Mouse (Mus musculus): ENCODE results near the gene Irf6. TPM values are rescaled to one million over a fixed set of nuclear protein-coding genes. Genes with fewer than 3 reads are reported as not detected.

Irf6 gene
- polyA plus RNA-seq (2015; fragmentation: Nextera tagmentation; extraction: Ambion mirVana): 14.9 and 15.4 TPM in 2 replicates

- H3K27ac ChIP-seq: peak within 1 kb of the TSS; percentile 63
- ATAC-seq (ENCODE audit: borderline replicate concordance, extremely low read depth, low FRiP score, low TSS enrichment): peak; percentile 96
- no peaks in the 10 kb centered on the region for H3K9me3 ChIP-seq
- peaks cover 14% of the 10 kb centered on the region; the same call in 1 of the 2 replicates for H3K4me1 ChIP-seq
- WGBS: under 1% methylated on average over 30 of the region's 30 CpGs
- H3K36me3 ChIP-seq: no peaks in the 10 kb centered on the region
- H3K9ac ChIP-seq: peak within 1 kb of the TSS; percentile 40
- peaks cover 26% of the 10 kb centered on the region for H3K27me3 ChIP-seq
- peak within 1 kb of the TSS; percentile 56 for H3K4me2 ChIP-seq
- peak within 1 kb of the TSS; percentile 46 for H3K4me3 ChIP-seq
These were observed at the start of gene Irf6 for GRCm38 (mm10) chr1:193152872-193153271. TSS of gene Irf6 (plus strand) at chr1:193153111.

GRCm38 (mm10) chr1:193112093-193112492 is 40.8 kb upstream of the Irf6 start:
- no peak overlapping the region for H3K9ac ChIP-seq
- H3K27ac ChIP-seq: no peak overlapping the region
- H3K9me3 ChIP-seq: no peaks in the 10 kb centered on the region
- WGBS: 93% methylated on average over 9 of the region's 9 CpGs
- no peak overlapping the region for H3K4me3 ChIP-seq
- no peaks in the 10 kb centered on the region for H3K27me3 ChIP-seq
- no peak overlapping the region for H3K4me2 ChIP-seq
- H3K36me3 ChIP-seq: peaks cover 93% of the 10 kb centered on the region
- ATAC-seq (ENCODE audit: borderline replicate concordance, extremely low read depth, low FRiP score, low TSS enrichment): no peak
- H3K4me1 ChIP-seq: no peaks in the 10 kb centered on the region

DNA sequence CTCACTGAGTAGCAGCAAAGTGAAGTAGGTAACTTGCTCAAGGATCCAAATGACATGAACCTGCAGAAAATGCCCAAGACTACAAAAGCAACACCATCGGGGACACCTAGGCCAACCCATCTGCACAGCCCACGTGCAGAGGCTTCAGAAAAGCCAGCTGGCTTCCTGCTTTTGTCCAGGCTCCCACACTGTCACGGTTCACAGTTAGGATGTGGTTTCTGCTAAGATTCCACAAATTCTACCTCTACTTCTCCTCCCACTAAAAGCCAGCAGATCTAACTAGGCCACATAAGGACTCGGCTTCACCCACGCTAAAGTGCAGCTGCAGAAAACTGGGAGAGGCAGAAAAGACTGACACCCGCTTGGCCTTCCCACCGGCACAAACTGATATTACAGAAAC is 30.1 kb upstream of the Irf6 start:
- H3K4me2 ChIP-seq: no peak overlapping the region
- ATAC-seq (ENCODE audit: borderline replicate concordance, extremely low read depth, low FRiP score, low TSS enrichment): no peak
- 89% methylated on average over 7 of the region's 7 CpGs for WGBS
- no peaks in the 10 kb centered on the region for H3K9me3 ChIP-seq
- no peaks in the 10 kb centered on the region for H3K27me3 ChIP-seq
- no peak overlapping the region for H3K4me3 ChIP-seq
- H3K27ac ChIP-seq: no peak overlapping the region
- H3K9ac ChIP-seq: no peak overlapping the region
- no peaks in the 10 kb centered on the region for H3K4me1 ChIP-seq
- peaks cover 79% of the 10 kb centered on the region for H3K36me3 ChIP-seq

GRCm38 (mm10) chr1:193123290-193123689 is 29.6 kb upstream of the Irf6 start:
- 90% methylated on average over 6 of the region's 6 CpGs for WGBS
- no peak overlapping the region for H3K4me2 ChIP-seq
- H3K4me1 ChIP-seq: no peaks in the 10 kb centered on the region
- no peak overlapping the region for H3K4me3 ChIP-seq
- no peak overlapping the region for H3K27ac ChIP-seq
- ATAC-seq (ENCODE audit: borderline replicate concordance, extremely low read depth, low FRiP score, low TSS enrichment): no peak
- peaks cover 78% of the 10 kb centered on the region for H3K36me3 ChIP-seq
- H3K9ac ChIP-seq: no peak overlapping the region
- no peaks in the 10 kb centered on the region for H3K9me3 ChIP-seq
- no peaks in the 10 kb centered on the region for H3K27me3 ChIP-seq

- Histone ChIP-seq H3K4me2 (no peak overlapping the region), H3K9me3 (no peaks in the 10 kb centered on the region), H3K36me3 (peaks cover 55% of the 10 kb centered on the region), H3K4me1 (peaks cover 7% of the 10 kb centered on the region), H3K4me3 (no peak overlapping the region), H3K27ac (no peak overlapping the region), H3K9ac (no peak overlapping the region), H3K27me3 (no peaks in the 10 kb centered on the region)
- 73% methylated on average over 4 of the region's 4 CpGs for WGBS
- no peak for ATAC-seq (ENCODE audit: borderline replicate concordance, extremely low read depth, low FRiP score, low TSS enrichment)
These were observed 27.1 kb upstream of the Irf6 start for GRCm38 (mm10) chr1:193125835-193126234.

DNA sequence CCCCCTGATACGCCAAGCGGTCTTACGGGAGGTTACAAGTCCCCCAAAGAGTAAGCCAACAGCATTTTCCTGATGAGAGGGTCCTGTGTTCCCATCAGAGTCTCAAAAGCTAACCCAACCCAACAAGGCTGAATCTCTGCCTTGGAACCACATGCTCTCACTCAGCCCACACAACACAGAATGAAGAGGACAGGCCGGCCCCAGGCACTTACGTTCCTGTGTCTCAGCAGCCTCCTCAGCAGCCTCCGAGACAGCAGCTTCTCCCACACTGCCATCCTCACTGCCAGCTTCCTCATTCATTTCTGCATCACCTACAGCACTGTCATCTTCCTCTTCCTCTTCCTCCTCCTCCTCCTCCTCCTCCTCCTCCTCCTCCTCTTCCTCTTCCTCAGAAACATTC is 24.9 kb upstream of the Irf6 start:
- H3K27me3 ChIP-seq: no peaks in the 10 kb centered on the region
- no peak overlapping the region for H3K9ac ChIP-seq
- H3K4me3 ChIP-seq: no peak overlapping the region
- H3K36me3 ChIP-seq: peaks cover 33% of the 10 kb centered on the region
- H3K4me2 ChIP-seq: no peak overlapping the region
- H3K4me1 ChIP-seq: peaks cover 7% of the 10 kb centered on the region
- H3K9me3 ChIP-seq: no peaks in the 10 kb centered on the region
- 91% methylated on average over 6 of the region's 6 CpGs for WGBS
- no peak overlapping the region for H3K27ac ChIP-seq
- ATAC-seq (ENCODE audit: borderline replicate concordance, extremely low read depth, low FRiP score, low TSS enrichment): no peak

GRCm38 (mm10) chr1:193129321-193129720 is 23.6 kb upstream of the Irf6 start:
- no peaks in the 10 kb centered on the region for H3K9me3 ChIP-seq
- H3K9ac ChIP-seq: peak overlapping the region; percentile 73
- peak overlapping the region; percentile 94 for H3K4me3 ChIP-seq
- 22% methylated on average over 5 of the region's 5 CpGs for WGBS
- H3K4me2 ChIP-seq: peak overlapping the region; percentile 57
- peaks cover 7% of the 10 kb centered on the region for H3K4me1 ChIP-seq
- H3K36me3 ChIP-seq: peaks cover 22% of the 10 kb centered on the region
- no peak for ATAC-seq (ENCODE audit: borderline replicate concordance, extremely low read depth, low FRiP score, low TSS enrichment)
- no peak overlapping the region for H3K27ac ChIP-seq
- no peaks in the 10 kb centered on the region for H3K27me3 ChIP-seq

GRCm38 (mm10) chr1:193129786-193130455 is 23.0 kb upstream of the Irf6 start, which contains the start of gene Diexf:
TSS of gene Diexf (minus strand) at chr1:193130272.
- H3K36me3 ChIP-seq: peaks cover 19% of the 10 kb centered on the region
- no peaks in the 10 kb centered on the region for H3K9me3 ChIP-seq
- no peak within 1 kb of the TSS for H3K27ac ChIP-seq
- peak within 1 kb of the TSS; percentile 73 for H3K9ac ChIP-seq
- H3K27me3 ChIP-seq: no peaks in the 10 kb centered on the region
- ATAC-seq (ENCODE audit: borderline replicate concordance, extremely low read depth, low FRiP score, low TSS enrichment): peak; percentile 93
- peak within 1 kb of the TSS; percentile 57 for H3K4me2 ChIP-seq
- under 1% methylated on average over 61 of the region's 61 CpGs for WGBS
- H3K4me3 ChIP-seq: peak within 1 kb of the TSS; percentile 94
- peaks cover 7% of the 10 kb centered on the region for H3K4me1 ChIP-seq

DNA sequence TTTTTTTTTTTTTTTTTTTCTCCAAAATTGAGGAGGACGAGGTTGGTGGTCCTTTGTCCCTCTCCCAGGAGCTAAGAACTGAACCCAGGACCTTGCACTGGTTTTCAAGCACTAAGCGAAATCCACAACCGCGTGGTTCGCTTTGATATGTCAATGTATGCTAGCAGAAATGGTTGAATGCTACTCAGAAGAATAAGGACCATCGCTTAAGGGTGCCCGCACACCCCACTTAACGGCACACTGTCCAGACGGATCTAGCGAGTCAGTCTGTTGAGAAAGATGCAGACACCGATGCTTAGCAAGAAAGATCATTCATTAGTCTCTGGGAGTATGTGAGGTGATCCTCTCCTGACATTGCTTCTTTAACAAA is 22.5 kb upstream of the Irf6 start:
- Histone ChIP-seq H3K9ac (no peak overlapping the region), H3K27ac (no peak overlapping the region), H3K4me3 (peak overlapping the region; percentile 94), H3K27me3 (no peaks in the 10 kb centered on the region; the same call in 1 of the 2 replicates), H3K4me1 (peaks cover 7% of the 10 kb centered on the region), H3K36me3 (peaks cover 19% of the 10 kb centered on the region), H3K4me2 (peak overlapping the region; percentile 51), H3K9me3 (no peaks in the 10 kb centered on the region)
- WGBS: 27% methylated on average over 11 of the region's 11 CpGs
- ATAC-seq (ENCODE audit: borderline replicate concordance, extremely low read depth, low FRiP score, low TSS enrichment): peak; percentile 43; the same call in 1 of the 2 replicates

- Histone ChIP-seq H3K9ac (no peak overlapping the region), H3K4me2 (peak overlapping the region; percentile 51; the same call in 1 of the 2 replicates), H3K4me1 (peaks cover 7% of the 10 kb centered on the region), H3K9me3 (no peaks in the 10 kb centered on the region), H3K4me3 (peak overlapping the region; percentile 94), H3K27me3 (no peaks in the 10 kb centered on the region; the same call in 1 of the 2 replicates), H3K36me3 (peaks cover 19% of the 10 kb centered on the region), H3K27ac (no peak overlapping the region)
- WGBS: 64% methylated on average over 8 of the region's 8 CpGs
- ATAC-seq (ENCODE audit: borderline replicate concordance, extremely low read depth, low FRiP score, low TSS enrichment): no peak
These were observed 22.1 kb upstream of the Irf6 start for GRCm38 (mm10) chr1:193130839-193131238.

GRCm38 (mm10) chr1:193131311-193131948 is 21.5 kb upstream of the Irf6 start:
- H3K4me1 ChIP-seq: peaks cover 7% of the 10 kb centered on the region
- no peak overlapping the region for H3K4me3 ChIP-seq
- H3K4me2 ChIP-seq: no peak overlapping the region
- ATAC-seq (ENCODE audit: borderline replicate concordance, extremely low read depth, low FRiP score, low TSS enrichment): no peak
- no peaks in the 10 kb centered on the region for H3K9me3 ChIP-seq
- H3K27ac ChIP-seq: no peak overlapping the region
- peaks cover 18% of the 10 kb centered on the region for H3K36me3 ChIP-seq
- H3K9ac ChIP-seq: no peak overlapping the region
- WGBS: 51% methylated on average over 6 of the region's 6 CpGs
- no peaks in the 10 kb centered on the region; the same call in 1 of the 2 replicates for H3K27me3 ChIP-seq

- no peaks in the 10 kb centered on the region for H3K9me3 ChIP-seq
- no peak overlapping the region for H3K9ac ChIP-seq
- H3K36me3 ChIP-seq: peaks cover 8% of the 10 kb centered on the region
- ATAC-seq (ENCODE audit: borderline replicate concordance, extremely low read depth, low FRiP score, low TSS enrichment): no peak
- no peak overlapping the region for H3K4me3 ChIP-seq
- H3K4me2 ChIP-seq: no peak overlapping the region
- peaks cover 7% of the 10 kb centered on the region for H3K4me1 ChIP-seq
- H3K27ac ChIP-seq: no peak overlapping the region
- no peaks in the 10 kb centered on the region; the same call in 1 of the 2 replicates for H3K27me3 ChIP-seq
These were observed 20.5 kb upstream of the Irf6 start for GRCm38 (mm10) chr1:193132385-193132784.
